Mouse (Mus musculus): ENCODE measurements around the gene Wfikkn1.

- no peak for TF ChIP-seq CTCF (IDR thresholded peaks at IDR 0.05; ENCODE audit: low read depth)
- TF ChIP-seq EP300 (IDR thresholded peaks at IDR 0.05; ENCODE audit: low read depth), result no peak
Measured at GRCm38 (mm10) chr17:25883268-25883667, 2.6 kb upstream of the Wfikkn1 start.
